Mouse (Mus musculus): ENCODE measurements around the gene 1500009C09Rik. TPM values are rescaled to one million over a fixed set of nuclear protein-coding genes. Genes with fewer than 3 reads are reported as not detected.

1500009C09Rik gene
- polyA plus RNA-seq, 1 experiment from 2014 or later = not detected

- Histone ChIP-seq H3K4me3 (ENCODE audit: low read length) (no peak overlapping the region), H3K9me3 (ENCODE audit: control insufficient read depth, low read length) (no peaks in the 10 kb centered on the region), H3K27me3 (replicated peaks; ENCODE audit: control insufficient read depth, insufficient read depth, low read length) (peaks cover 52% of the 10 kb centered on the region), H3K9ac (ENCODE audit: low read depth, low read length) (no peak overlapping the region), H3K36me3 (ENCODE audit: control insufficient read depth, insufficient read depth, low read length) (no peaks in the 10 kb centered on the region), H3K4me1 (ENCODE audit: control insufficient read depth, insufficient read depth, low read length) (peaks cover 8% of the 10 kb centered on the region), H3K4me2 (ENCODE audit: low read depth, low read length) (no peak overlapping the region), H3K27ac (ENCODE audit: low read length) (no peak overlapping the region)
- no peak for ATAC-seq
- WGBS = 27% methylated on average over 7 of the region's 7 CpGs
Observed at GRCm38 (mm10) chr15:82217039-82217438, 35.2 kb upstream of the 1500009C09Rik start.

GRCm38 (mm10) chr15:82217980-82218379, 34.2 kb upstream of the 1500009C09Rik start:
- Histone ChIP-seq H3K9me3 (ENCODE audit: control insufficient read depth, low read length) (no peaks in the 10 kb centered on the region), H3K9ac (ENCODE audit: low read depth, low read length) (no peak overlapping the region), H3K27ac (ENCODE audit: low read length) (no peak overlapping the region), H3K27me3 (replicated peaks; ENCODE audit: control insufficient read depth, insufficient read depth, low read length) (peaks cover 43% of the 10 kb centered on the region), H3K36me3 (ENCODE audit: control insufficient read depth, insufficient read depth, low read length) (no peaks in the 10 kb centered on the region), H3K4me1 (ENCODE audit: control insufficient read depth, insufficient read depth, low read length) (no peaks in the 10 kb centered on the region), H3K4me2 (ENCODE audit: low read depth, low read length) (no peak overlapping the region), H3K4me3 (ENCODE audit: low read length) (no peak overlapping the region)
- 28% methylated on average over 9 of the region's 9 CpGs for WGBS
- no peak for ATAC-seq

- H3K27me3 ChIP-seq (replicated peaks; ENCODE audit: control insufficient read depth, insufficient read depth, low read length) = peaks cover 39% of the 10 kb centered on the region
- H3K4me3 ChIP-seq (ENCODE audit: low read length) = no peak overlapping the region
- 78% methylated on average over 26 of the region's 26 CpGs for WGBS
- no peaks in the 10 kb centered on the region for H3K9me3 ChIP-seq (ENCODE audit: control insufficient read depth, low read length)
- H3K4me2 ChIP-seq (ENCODE audit: low read depth, low read length) = no peak overlapping the region
- no peaks in the 10 kb centered on the region for H3K36me3 ChIP-seq (ENCODE audit: control insufficient read depth, insufficient read depth, low read length)
- peaks cover 3% of the 10 kb centered on the region; the same call in 1 of the 2 replicates for H3K4me1 ChIP-seq (ENCODE audit: control insufficient read depth, insufficient read depth, low read length)
- no peak overlapping the region for H3K9ac ChIP-seq (ENCODE audit: low read depth, low read length)
- no peak for ATAC-seq
- no peak overlapping the region for H3K27ac ChIP-seq (ENCODE audit: low read length)
Observed at GRCm38 (mm10) chr15:82218778-82219666, 33.2 kb upstream of the 1500009C09Rik start.

GRCm38 (mm10) chr15:82220003-82220675, 32.1 kb upstream of the 1500009C09Rik start:
- H3K9me3 ChIP-seq (ENCODE audit: control insufficient read depth, low read length) = no peaks in the 10 kb centered on the region
- peaks cover 39% of the 10 kb centered on the region for H3K27me3 ChIP-seq (replicated peaks; ENCODE audit: control insufficient read depth, insufficient read depth, low read length)
- no peak for ATAC-seq
- no peak overlapping the region for H3K4me2 ChIP-seq (ENCODE audit: low read depth, low read length)
- no peaks in the 10 kb centered on the region for H3K36me3 ChIP-seq (ENCODE audit: control insufficient read depth, insufficient read depth, low read length)
- no peak overlapping the region for H3K4me3 ChIP-seq (ENCODE audit: low read length)
- WGBS = 67% methylated on average over 12 of the region's 12 CpGs
- H3K9ac ChIP-seq (ENCODE audit: low read depth, low read length) = no peak overlapping the region
- H3K4me1 ChIP-seq (ENCODE audit: control insufficient read depth, insufficient read depth, low read length) = peaks cover 9% of the 10 kb centered on the region; the same call in 1 of the 2 replicates
- H3K27ac ChIP-seq (ENCODE audit: low read length) = no peak overlapping the region

GRCm38 (mm10) chr15:82221104-82221860, 30.9 kb upstream of the 1500009C09Rik start:
- H3K4me2 ChIP-seq (ENCODE audit: low read depth, low read length) = no peak overlapping the region
- 68% methylated on average over 14 of the region's 14 CpGs for whole genome bisulfite sequencing
- H3K9ac ChIP-seq (ENCODE audit: low read depth, low read length) = no peak overlapping the region
- ATAC-seq = no peak
- H3K9me3 ChIP-seq (ENCODE audit: control insufficient read depth, low read length) = no peaks in the 10 kb centered on the region
- H3K36me3 ChIP-seq (ENCODE audit: control insufficient read depth, insufficient read depth, low read length) = no peaks in the 10 kb centered on the region
- peaks cover 27% of the 10 kb centered on the region for H3K27me3 ChIP-seq (replicated peaks; ENCODE audit: control insufficient read depth, insufficient read depth, low read length)
- H3K4me3 ChIP-seq (ENCODE audit: low read length) = no peak overlapping the region
- H3K4me1 ChIP-seq (ENCODE audit: control insufficient read depth, insufficient read depth, low read length) = peaks cover 9% of the 10 kb centered on the region; the same call in 1 of the 2 replicates
- no peak overlapping the region for H3K27ac ChIP-seq (ENCODE audit: low read length)

- Histone ChIP-seq H3K9ac (ENCODE audit: low read depth, low read length) (no peak overlapping the region), H3K9me3 (ENCODE audit: control insufficient read depth, low read length) (no peaks in the 10 kb centered on the region), H3K36me3 (ENCODE audit: control insufficient read depth, insufficient read depth, low read length) (no peaks in the 10 kb centered on the region), H3K27ac (ENCODE audit: low read length) (no peak overlapping the region), H3K4me3 (ENCODE audit: low read length) (no peak overlapping the region), H3K4me1 (ENCODE audit: control insufficient read depth, insufficient read depth, low read length) (peaks cover 9% of the 10 kb centered on the region; the same call in 1 of the 2 replicates), H3K27me3 (replicated peaks; ENCODE audit: control insufficient read depth, insufficient read depth, low read length) (peaks cover 18% of the 10 kb centered on the region), H3K4me2 (ENCODE audit: low read depth, low read length) (no peak overlapping the region)
- WGBS = 38% methylated on average over 7 of the region's 7 CpGs
- no peak for ATAC-seq
Observed at GRCm38 (mm10) chr15:82223251-82223650, 28.9 kb upstream of the 1500009C09Rik start.

- H3K4me2 ChIP-seq (ENCODE audit: low read depth, low read length) = peak within 1 kb of the TSS; percentile 64
- H3K9me3 ChIP-seq (ENCODE audit: control insufficient read depth, low read length) = no peaks in the 10 kb centered on the region
- H3K27ac ChIP-seq (ENCODE audit: low read length) = no peak within 1 kb of the TSS
- H3K4me3 ChIP-seq (ENCODE audit: low read length) = peak within 1 kb of the TSS; percentile 44
- H3K27me3 ChIP-seq (replicated peaks; ENCODE audit: control insufficient read depth, insufficient read depth, low read length) = peaks cover 16% of the 10 kb centered on the region
- H3K9ac ChIP-seq (ENCODE audit: low read depth, low read length) = peak within 1 kb of the TSS; percentile 55; the same call in 1 of the 2 replicates
- under 1% methylated on average over 44 of the region's 44 CpGs for WGBS
- ATAC-seq = peak; percentile 38; the same call in 1 of the 2 replicates
- H3K36me3 ChIP-seq (ENCODE audit: control insufficient read depth, insufficient read depth, low read length) = no peaks in the 10 kb centered on the region
- H3K4me1 ChIP-seq (ENCODE audit: control insufficient read depth, insufficient read depth, low read length) = peaks cover 9% of the 10 kb centered on the region; the same call in 1 of the 2 replicates
Observed at GRCm38 (mm10) chr15:82223657-82224601, 28.3 kb upstream of the 1500009C09Rik start, which contains the start of gene Tnfrsf13c. TSS of gene Tnfrsf13c (minus strand) at chr15:82224369.

- Histone ChIP-seq H3K36me3 (ENCODE audit: control insufficient read depth, insufficient read depth, low read length) (no peaks in the 10 kb centered on the region), H3K27ac (ENCODE audit: low read length) (no peak overlapping the region), H3K4me2 (ENCODE audit: low read depth, low read length) (peak overlapping the region; percentile 64; the same call in 1 of the 2 replicates), H3K27me3 (replicated peaks; ENCODE audit: control insufficient read depth, insufficient read depth, low read length) (peaks cover 13% of the 10 kb centered on the region), H3K4me1 (ENCODE audit: control insufficient read depth, insufficient read depth, low read length) (peaks cover 9% of the 10 kb centered on the region; the same call in 1 of the 2 replicates), H3K9me3 (ENCODE audit: control insufficient read depth, low read length) (no peaks in the 10 kb centered on the region), H3K9ac (ENCODE audit: low read depth, low read length) (peak overlapping the region; percentile 55; the same call in 1 of the 2 replicates), H3K4me3 (ENCODE audit: low read length) (no peak overlapping the region)
- no peak for ATAC-seq
- 43% methylated on average over 7 of the region's 7 CpGs for WGBS
Observed at GRCm38 (mm10) chr15:82224602-82225215, 27.5 kb upstream of the 1500009C09Rik start.
